Comparison of ENCODE assay signal across 8 mouse cellular contexts in the genomic region with DNA sequence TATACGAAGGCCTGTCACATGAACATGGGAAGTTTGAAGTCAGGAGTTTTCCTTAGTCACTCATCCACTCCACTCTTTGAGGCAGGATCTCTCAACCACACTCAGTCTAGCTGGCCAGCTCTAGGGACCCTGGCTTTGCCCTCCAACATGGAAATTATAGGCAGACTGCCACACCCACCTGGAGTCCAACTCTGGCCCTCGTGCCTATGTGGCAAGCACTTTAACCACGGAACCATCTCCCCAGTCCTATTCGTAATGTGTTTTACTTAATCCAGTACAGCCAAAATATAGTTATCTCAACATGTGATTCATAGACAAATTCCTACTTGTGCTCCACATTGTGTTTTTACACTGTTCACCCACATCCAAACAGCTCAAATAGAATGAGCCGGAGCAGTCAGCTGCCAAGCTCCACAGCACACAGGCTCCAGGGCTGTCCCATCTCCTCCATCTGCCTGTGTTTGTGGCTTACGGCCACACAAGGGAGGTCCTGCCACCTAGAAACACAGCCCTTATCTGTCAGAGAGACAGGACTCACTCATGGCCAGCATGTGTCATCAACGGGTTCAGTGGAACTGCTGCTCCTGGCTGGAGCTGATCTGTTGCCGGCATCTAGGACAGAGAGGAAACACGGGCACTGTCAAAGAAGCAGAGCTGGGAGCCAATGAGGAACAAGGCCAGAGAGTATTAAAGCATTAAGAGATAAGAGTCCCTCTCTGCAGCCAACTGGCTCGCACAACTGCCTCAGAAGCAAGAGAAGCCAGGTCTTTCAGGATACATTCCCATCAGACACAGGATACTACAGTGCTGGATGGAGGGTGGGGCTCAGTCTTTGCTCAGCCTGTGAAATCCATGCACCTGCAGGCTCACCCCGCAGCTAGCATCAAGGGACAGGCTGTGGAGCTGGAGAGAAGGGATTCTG. TPM values are rescaled to one million over a fixed set of nuclear protein-coding genes. Genes with fewer than 3 reads are reported as not detected.
DNase-seq lines count a peak whose midpoint lies in the region; ATAC-seq lines count a peak whose summit lies in the region.

No protein-coding gene starts in this region.

- peak; percentile 18 for ATAC-seq in cerebellum, adult (ENCODE audit: insufficient number of reproducible peaks, low FRiP score, low TSS enrichment)

- DNase-seq in cerebellum, postnatal 4 days (ENCODE audit: low spot score in 2 of 2): no peak
- peak; percentile 32 for DNase-seq in ovary, postnatal 36 days (ENCODE audit: low spot score)
- no peak for DNase-seq in ovary, postnatal 10 days (ENCODE audit: low spot score)
- DNase-seq in heart, adult 11 months: peak; percentile 98
- peak; percentile 55 to 79 for DNase-seq in layer of hippocampus, adult 18-20 months (ENCODE audit: low spot score in 2 of 2)
- DNase-seq in retina, postnatal 7 days (ENCODE audit: low read depth, low spot score): peak; percentile 56
- DNase-seq in T-cell, adult 2 months (ENCODE audit: low spot score): no peak

RNA-seq across cellular contexts. Expression of gene Rnf144a, which starts 10.0 kb away (rescaled TPM):
- total RNA-seq in layer of hippocampus, adult 18-20 months (2021): 10 to 100 TPM; 23.4 to 24.4 TPM

RNA-seq across cellular contexts. Expression of gene Rsad2, which starts 51.2 kb away (rescaled TPM):
- under 1 TPM; 0.48 to 0.84 TPM for total RNA-seq in layer of hippocampus, adult 18-20 months (2021)

Comparison
In these comparisons a context has a peak if more than half of its experiments do, and no peak if none do; other contexts are left out.
1. DNase-seq: peak in ovary, postnatal 36 days (single experiment), heart, adult 11 months (single experiment), layer of hippocampus, adult 18-20 months (2 of 2) and retina, postnatal 7 days (single experiment); none in cerebellum, postnatal 4 days (0 of 2), ovary, postnatal 10 days (single experiment) and T-cell, adult 2 months (single experiment).